Mouse (Mus musculus): ENCODE results near the gene Mst1.

GRCm38 (mm10) chr9:108129042-108129948 is 49.1 kb downstream of the Mst1 start:
- TF ChIP-seq POLR2A (IDR thresholded peaks at IDR 0.05; ENCODE audit: insufficient read length, low read depth) (no peak), TCF12 (IDR thresholded peaks at IDR 0.05; ENCODE audit: insufficient read depth, poor library complexity, severe bottlenecking) (no peak), E2F4 (IDR thresholded peaks at IDR 0.05; ENCODE audit: insufficient read depth) (no peak), POLR2AphosphoS2 (IDR thresholded peaks at IDR 0.05; ENCODE audit: insufficient read length, low read depth) (no peak), USF1 (IDR thresholded peaks at IDR 0.05; ENCODE audit: low read depth) (no peak), MYOD1 (IDR thresholded peaks at IDR 0.05; ENCODE audit: control insufficient read depth in 1 of 3, insufficient read length in 2 of 3, low read depth in 2 of 3) (no peak), MAX (IDR thresholded peaks at IDR 0.05; ENCODE audit: low read depth) (no peak)
